Mouse (Mus musculus) G1E (cell line): ENCODE measurements around the gene Cib4. TPM values are rescaled to one million over a fixed set of nuclear protein-coding genes. Genes with fewer than 3 reads are reported as not detected.

ENCODE experiments used
- ATAC-seq: 2 replicates; pipeline ENCODE4 v1.8.0; 2016; ENCODE audit warnings: mild to moderate bottlenecking; ENCODE audit not compliant: insufficient number of reproducible peaks, poor library complexity, low FRiP score, severe bottlenecking; ENCODE audit errors: extremely low read depth
- DNase-seq: peaks from one replicate; pipeline ENCODE4 v3.0.0; 2012; ENCODE audit warnings: low spot score
- H3K27me3 ChIP-seq: 2 replicates; pipeline ENCODE4 v1.6.1; 2012; ENCODE audit warnings: mild to moderate bottlenecking, low read length, inconsistent platforms; ENCODE audit not compliant: insufficient read depth
- H3K36me3 ChIP-seq: replicated peaks from 2 replicates; pipeline ENCODE3; 2012; ENCODE audit warnings: mild to moderate bottlenecking, inconsistent platforms
- H3K4me1 ChIP-seq: 2 replicates; pipeline ENCODE4 v1.6.1; 2012; ENCODE audit warnings: low read depth, low read length, inconsistent platforms, mixed read lengths; ENCODE audit not compliant: insufficient read depth
- H3K4me3 ChIP-seq: 2 replicates; pipeline ENCODE4 v1.5.1; 2012; ENCODE audit warnings: low read depth, mild to moderate bottlenecking, inconsistent platforms, low read length, moderate library complexity, mixed read lengths
- H3K9me3 ChIP-seq: replicated peaks from 2 replicates; pipeline ENCODE4 v1.6.1; 2012; ENCODE audit warnings: inconsistent platforms
- CTCF ChIP-seq: IDR thresholded peaks from 2 replicates; pipeline ENCODE4 v1.5.1; 2012; ENCODE audit warnings: low read depth, low read length, inconsistent platforms, mixed read lengths
- GATA1 ChIP-seq: IDR thresholded peaks from 2 replicates; pipeline ENCODE4 v1.6.1; 2012; ENCODE audit warnings: borderline replicate concordance, low read length, inconsistent platforms, mixed read lengths
- GATA2 ChIP-seq: IDR thresholded peaks from 2 replicates; pipeline ENCODE4 v1.6.1; 2012; ENCODE audit warnings: low read depth, low read length, inconsistent platforms, borderline replicate concordance
- POLR2AphosphoS5 ChIP-seq: IDR thresholded peaks from 2 replicates; pipeline ENCODE4 v1.6.1; 2012; ENCODE audit warnings: low read depth, low read length, inconsistent platforms; ENCODE audit not compliant: insufficient replicate concordance
- TAL1 ChIP-seq: conservative IDR thresholded peaks from 2 replicates; pipeline ENCODE4 v1.6.1; 2012; ENCODE audit warnings: low read depth, low read length, inconsistent platforms, mixed read lengths
- polyA plus RNA-seq: library from polyadenylated mRNA; stranded (reverse); fragments of >175 nt; gene quantifications from 2 replicates; pipeline ENCODE4 v1.2.3, GENCODE M21; 2012
- total RNA-seq, 2 experiments: library from RNA; stranded (forward) in 1 of 2; stranded (reverse) in 1 of 2; fragments of 200-1000 nt in 1 of 2; fragments of >200 nt in 1 of 2; fragmentation: Nextera tagmentation in 1 of 2; gene quantifications; 2 replicates each; pipeline ENCODE4 v1.2.3; 2014 to 2017

Gene Cib4
- total and polyA plus RNA-seq, 3 experiments, result not detected

DNA sequence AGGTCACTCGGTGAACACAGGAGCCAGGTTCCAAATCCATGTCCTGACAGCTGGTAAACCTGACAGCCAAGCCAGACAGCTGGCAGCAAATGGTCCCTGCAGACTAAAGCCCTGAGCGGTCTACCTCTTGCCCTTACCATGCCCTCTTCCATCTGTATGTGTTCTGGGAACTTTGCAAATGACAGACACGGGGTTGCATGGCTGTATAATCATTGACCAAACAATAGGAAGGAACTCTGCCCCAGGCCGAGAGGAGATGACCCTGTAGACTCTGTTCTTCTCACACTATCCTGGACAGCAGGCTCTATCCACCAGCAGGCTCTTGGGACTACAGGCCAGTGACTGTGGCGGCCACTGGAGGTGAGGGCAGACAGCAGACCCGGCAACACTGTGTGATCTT is 11.0 kb downstream of the Cib4 start:
- no peak overlapping the region for H3K4me3 ChIP-seq
- DNase-seq, result no peak
- no peaks in the 10 kb centered on the region for H3K4me1 ChIP-seq
- no peak for TF ChIP-seq CTCF
- TF ChIP-seq POLR2AphosphoS5, result no peak
- no peak for TF ChIP-seq TAL1
- TF ChIP-seq GATA2, result no peak
- TF ChIP-seq GATA1, result no peak
- H3K36me3 ChIP-seq, result no peaks in the 10 kb centered on the region
- ATAC-seq, result no peak
- H3K27me3 ChIP-seq, result peaks cover 13% of the 10 kb centered on the region
- no peaks in the 10 kb centered on the region for H3K9me3 ChIP-seq

DNA sequence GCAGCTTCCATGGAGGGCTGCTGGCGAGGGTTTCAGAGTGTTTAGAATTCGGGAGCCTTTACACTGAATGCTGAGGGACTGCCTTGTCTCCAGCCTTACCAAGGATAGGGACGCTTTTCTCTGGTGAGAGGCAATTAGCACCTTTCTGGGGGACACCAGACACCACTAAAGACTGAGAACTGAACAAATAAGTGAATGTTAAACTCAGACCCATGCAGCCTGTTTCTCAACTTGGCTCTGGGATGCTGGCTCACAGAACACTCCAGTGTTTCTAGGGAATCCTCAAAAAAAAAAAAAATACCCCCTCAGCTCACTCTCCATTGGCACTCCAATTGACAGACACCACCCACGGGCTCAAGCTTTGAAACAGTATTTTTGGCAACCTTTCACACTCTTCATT is 16.7 kb downstream of the Cib4 start:
- ATAC-seq (no peak), DNase-seq (no peak)
- Histone ChIP-seq H3K36me3 (no peaks in the 10 kb centered on the region), H3K9me3 (no peaks in the 10 kb centered on the region), H3K27me3 (peaks cover 19% of the 10 kb centered on the region), H3K4me1 (no peaks in the 10 kb centered on the region), H3K4me3 (no peak overlapping the region)
- TF ChIP-seq GATA2 (no peak), GATA1 (no peak), POLR2AphosphoS5 (no peak), CTCF (no peak), TAL1 (no peak)

DNA sequence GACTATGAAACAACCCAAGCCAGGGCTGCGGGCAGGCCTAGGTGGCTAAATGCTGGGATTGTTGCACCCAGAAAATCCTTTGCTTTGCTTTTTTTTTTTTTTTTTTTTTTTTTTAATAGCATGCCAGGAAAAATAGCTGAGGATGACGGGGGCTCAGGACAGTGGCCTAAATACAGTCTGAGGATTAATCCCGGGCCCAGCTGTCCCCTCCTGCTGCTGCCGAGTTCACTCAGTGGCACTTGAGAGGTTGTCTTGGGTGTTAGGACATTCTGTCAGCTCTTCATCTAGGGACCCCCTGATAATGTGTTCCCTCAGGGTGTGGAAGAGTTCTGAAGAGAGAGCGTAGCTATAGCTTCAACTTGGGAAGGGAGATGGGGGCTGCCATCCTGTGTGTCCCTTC is 18.5 kb downstream of the Cib4 start:
- no peak overlapping the region for H3K4me3 ChIP-seq
- no peak for ATAC-seq
- H3K27me3 ChIP-seq, result peaks cover 19% of the 10 kb centered on the region
- no peaks in the 10 kb centered on the region for H3K9me3 ChIP-seq
- no peak for TF ChIP-seq POLR2AphosphoS5
- no peak for TF ChIP-seq GATA1
- no peaks in the 10 kb centered on the region for H3K4me1 ChIP-seq
- DNase-seq, result no peak
- H3K36me3 ChIP-seq, result no peaks in the 10 kb centered on the region

DNA sequence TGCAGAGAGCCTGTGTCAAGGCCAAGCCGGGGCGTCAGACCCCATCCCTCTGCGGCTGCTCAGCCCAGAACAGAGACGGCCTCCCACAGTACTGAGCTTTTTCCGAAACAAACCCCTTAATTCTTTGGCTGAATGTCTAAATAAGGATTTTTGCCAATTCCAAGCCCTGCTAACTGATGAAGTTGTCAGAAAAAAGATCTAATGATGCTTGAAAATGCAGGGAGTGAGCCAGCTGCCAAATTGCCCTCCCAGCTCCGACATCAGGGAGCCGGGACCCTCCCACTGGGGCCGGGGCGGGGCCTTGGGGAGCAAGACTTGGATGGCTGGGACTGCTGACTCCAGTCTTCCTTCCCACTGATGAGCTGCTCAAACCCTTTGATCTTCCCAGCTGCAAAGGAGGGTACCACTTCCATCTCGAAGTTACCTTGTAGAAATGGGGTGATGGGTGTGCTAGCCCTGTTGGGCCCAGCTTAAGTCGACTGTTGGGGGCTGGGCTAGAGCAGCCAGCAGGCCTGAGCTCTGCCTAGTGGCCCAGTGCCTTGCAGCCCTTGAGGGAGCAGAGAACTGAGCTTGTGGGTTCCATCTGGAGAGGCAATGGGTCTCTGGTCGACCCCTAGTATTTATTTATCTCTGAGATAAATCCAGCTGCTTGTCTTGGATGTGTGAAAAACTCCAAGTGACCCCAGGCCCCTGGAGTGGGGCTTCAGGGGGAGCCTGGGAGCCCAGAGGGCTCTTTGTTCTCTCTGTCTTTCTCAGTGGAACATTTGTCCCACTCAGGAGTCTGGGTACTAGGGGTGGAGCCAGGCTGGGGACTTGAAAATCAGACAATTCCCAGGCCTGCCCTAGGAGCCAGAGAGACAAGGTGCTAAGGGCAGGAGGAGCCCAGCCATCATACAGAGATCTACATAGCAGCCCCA is 19.5 kb downstream of the Cib4 start:
- H3K36me3 ChIP-seq, result no peaks in the 10 kb centered on the region
- H3K9me3 ChIP-seq, result no peaks in the 10 kb centered on the region
- DNase-seq, result no peak
- TF ChIP-seq GATA2, result no peak
- no peak for TF ChIP-seq CTCF
- no peak for TF ChIP-seq TAL1
- no peak for TF ChIP-seq POLR2AphosphoS5
- H3K4me1 ChIP-seq, result no peaks in the 10 kb centered on the region
- no peak for ATAC-seq
- peaks cover 19% of the 10 kb centered on the region for H3K27me3 ChIP-seq
- no peak overlapping the region for H3K4me3 ChIP-seq

DNA sequence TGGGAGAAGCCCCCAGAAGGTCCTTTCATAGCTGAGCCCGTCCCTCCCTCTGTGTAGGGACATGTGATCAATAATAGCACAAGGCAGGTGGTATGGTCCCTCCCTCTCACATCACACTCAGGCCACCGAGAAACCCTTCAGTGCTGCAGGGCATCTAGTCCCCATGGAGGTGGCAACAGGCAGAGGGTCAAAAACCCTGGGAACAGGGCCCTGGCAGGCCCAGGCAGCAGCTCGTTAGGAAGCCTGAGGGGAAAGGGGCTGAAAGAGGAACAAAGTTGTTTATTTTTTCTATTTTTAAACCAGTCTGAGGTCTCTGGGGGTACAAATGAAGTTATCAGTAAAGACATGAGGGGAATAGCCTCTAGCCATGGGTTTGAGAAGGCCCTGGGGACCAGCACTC is 21.4 kb downstream of the Cib4 start:
- TF ChIP-seq POLR2AphosphoS5 (no peak), GATA2 (no peak), CTCF (no peak), GATA1 (no peak), TAL1 (no peak)
- H3K4me3 ChIP-seq, result no peak overlapping the region

DNA sequence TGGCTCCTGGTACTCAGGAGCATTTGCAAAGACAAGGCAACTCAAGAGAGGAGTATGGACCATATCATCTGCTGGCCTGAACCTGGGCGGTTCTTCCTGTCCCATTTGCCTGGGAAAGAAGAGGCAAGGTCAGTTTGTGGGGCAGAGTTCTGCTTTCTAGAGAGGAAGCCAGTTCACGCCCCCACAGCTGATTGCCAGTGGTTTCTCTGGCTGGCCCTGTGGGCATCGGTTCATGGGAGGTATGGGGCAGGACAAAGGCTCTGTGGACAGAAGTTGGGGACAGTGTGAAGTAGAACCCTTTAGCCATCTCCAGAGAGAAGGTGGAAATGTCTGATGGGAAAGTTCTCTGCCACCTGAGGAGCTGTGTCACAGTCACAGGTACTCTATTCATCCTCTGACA is 22.5 kb downstream of the Cib4 start:
- peaks cover 14% of the 10 kb centered on the region for H3K27me3 ChIP-seq
- TF ChIP-seq TAL1 (no peak), CTCF (no peak), GATA1 (no peak), POLR2AphosphoS5 (no peak), GATA2 (no peak)
- no peak for ATAC-seq

More for the DNA sequence above, 21.4 kb downstream of the Cib4 start:
- Histone ChIP-seq H3K36me3 (no peaks in the 10 kb centered on the region), H3K27me3 (peaks cover 19% of the 10 kb centered on the region), H3K9me3 (no peaks in the 10 kb centered on the region), H3K4me1 (no peaks in the 10 kb centered on the region)
- ATAC-seq (no peak), DNase-seq (no peak)

More for the DNA sequence above, 22.5 kb downstream of the Cib4 start:
- no peak overlapping the region for H3K4me3 ChIP-seq
- H3K9me3 ChIP-seq, result no peaks in the 10 kb centered on the region
- no peak for DNase-seq
- no peaks in the 10 kb centered on the region for H3K4me1 ChIP-seq
- H3K36me3 ChIP-seq, result no peaks in the 10 kb centered on the region
